Mouse (Mus musculus) CH12.LX (cell line): ENCODE results near the gene Lama2.

ENCODE experiments used
- CTCF ChIP-seq, 2 experiments: IDR thresholded peaks in 1 of 2; conservative IDR thresholded peaks in 1 of 2; 2 replicates each; pipeline ENCODE4 v1.5.1; 2011 to 2012; ENCODE audit warnings: low read depth in 2 of 2, low read length in 2 of 2, improper control_type of control experiment in 1 of 2, inconsistent platforms in 1 of 2, mild to moderate bottlenecking in 1 of 2, moderate library complexity in 1 of 2
- E2F4 ChIP-seq: IDR thresholded peaks from 2 replicates; pipeline ENCODE4 v1.6.1; 2011; ENCODE audit warnings: low read depth, low read length, improper control_type of control experiment; ENCODE audit not compliant: insufficient replicate concordance
- MAX ChIP-seq: IDR thresholded peaks from 2 replicates; pipeline ENCODE4 v1.6.1; 2011; ENCODE audit warnings: low read length, improper control_type of control experiment
- POLR2A ChIP-seq: IDR thresholded peaks from 2 replicates; pipeline ENCODE4 v1.6.1; 2011; ENCODE audit warnings: low read depth, mild to moderate bottlenecking, improper control_type of control experiment, low read length
- POLR2AphosphoS2 ChIP-seq: IDR thresholded peaks from 2 replicates; pipeline ENCODE4 v1.6.1; 2011; ENCODE audit warnings: low read depth, low read length, improper control_type of control experiment

GRCm38 (mm10) chr10:27101800-27102353, 517.7 kb downstream of the Lama2 start:
- TF ChIP-seq E2F4 (no peak), POLR2AphosphoS2 (no peak), CTCF (conservative IDR thresholded peaks at IDR 0.05 in 1 of 2, IDR thresholded peaks at IDR 0.05 in 1 of 2; ENCODE audit: low read depth in 2 of 2, low read length in 2 of 2) (no peak), POLR2A (no peak), MAX (no peak)
